Mouse (Mus musculus) CD4-positive, CD25-positive, alpha-beta regulatory T cell, adult 2 months (primary cell): ENCODE results near the gene Yipf3.

Experiments
- DNase-seq: peaks from one replicate; pipeline ENCODE4 v3.0.0-alpha.2; 2012; ENCODE audit warnings: low read depth, low spot score

Yipf3 gene

DNA sequence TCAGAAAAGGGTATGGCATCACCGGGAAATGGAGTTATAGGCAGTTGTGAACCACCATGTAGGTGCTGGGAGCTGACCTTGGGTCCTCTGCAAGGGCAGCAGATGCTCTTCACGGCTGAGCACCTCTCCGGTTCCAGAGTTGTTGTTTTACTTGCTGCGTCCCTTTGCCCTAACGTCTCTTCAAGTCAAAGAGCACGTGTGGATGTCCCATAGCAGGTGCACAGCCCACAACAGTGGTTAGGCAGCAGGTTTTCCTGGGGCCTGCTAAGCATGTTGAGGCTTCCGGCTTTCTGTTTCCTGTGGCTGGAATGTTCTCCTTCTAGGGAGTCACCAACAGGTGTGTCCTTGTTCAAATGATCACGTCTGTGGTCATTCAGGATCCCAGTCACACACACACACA is 36.0 kb downstream of the Yipf3 start:
- DNase-seq = no peak

- DNase-seq = no peak
Measured at GRCm38 (mm10) chr17:46284653-46285052, 36.8 kb downstream of the Yipf3 start.

- DNase-seq = no peak
Measured at GRCm38 (mm10) chr17:46285407-46285806, 37.5 kb downstream of the Yipf3 start.

DNA sequence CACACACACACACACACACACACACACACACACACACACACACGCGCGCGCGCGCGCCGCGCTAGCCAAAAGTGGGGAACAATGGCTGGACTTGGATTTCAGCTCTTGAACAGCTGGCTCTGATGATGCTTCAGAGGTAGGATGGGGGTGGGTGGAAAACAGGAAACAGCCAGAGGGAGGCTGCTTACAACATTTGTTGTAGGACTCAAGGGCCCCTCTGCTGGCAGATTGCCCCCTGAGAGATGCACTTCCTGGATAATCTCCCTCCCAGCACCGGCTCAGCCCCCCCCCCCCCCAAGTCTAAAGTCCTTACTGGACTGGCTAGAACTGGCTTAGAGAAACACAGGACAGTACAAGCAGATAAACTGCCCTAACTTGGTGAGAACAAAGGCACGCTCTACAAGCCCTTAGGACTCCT is 39.8 kb downstream of the Yipf3 start:
- no peak for DNase-seq

GRCm38 (mm10) chr17:46296601-46297000 is 48.7 kb downstream of the Yipf3 start:
- DNase-seq = peak; percentile 36

DNA sequence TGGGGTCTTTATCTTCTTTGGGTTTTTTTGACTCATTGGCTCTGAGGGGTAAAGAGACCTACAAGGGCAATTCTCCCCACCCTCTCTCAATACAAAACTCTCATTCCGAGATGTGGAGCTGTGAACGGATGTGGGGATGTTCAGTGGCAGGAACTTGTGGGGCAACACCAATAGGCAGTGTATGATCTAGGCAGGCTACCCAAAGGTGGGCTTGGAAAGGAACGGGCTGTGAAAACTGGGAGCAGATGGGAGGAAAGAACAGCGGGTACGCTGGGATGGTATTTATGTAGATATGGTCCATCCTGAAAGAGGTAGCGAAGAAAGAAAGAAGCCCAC is 49.1 kb downstream of the Yipf3 start:
- DNase-seq = no peak

GRCm38 (mm10) chr17:46297364-46298219 is 49.7 kb downstream of the Yipf3 start, which contains the start of gene Dlk2:
TSS of gene Dlk2 (plus strand) at chr17:46297421.
- DNase-seq = peak; percentile 50

- DNase-seq = peak; percentile 86
Measured at GRCm38 (mm10) chr17:46298220-46298913, 50.5 kb downstream of the Yipf3 start.

- no peak for DNase-seq
Measured at GRCm38 (mm10) chr17:46301892-46302291, 54.0 kb downstream of the Yipf3 start.
